ENCODE assay signal across 16 mouse cellular contexts in genomic region chr1:125488915-125489730, GRCm38 (mm10). TPM values are rescaled to one million over a fixed set of nuclear protein-coding genes. Genes with fewer than 3 reads are reported as not detected.
DNase-seq lines count a peak whose midpoint lies in the region; ATAC-seq and TF ChIP-seq lines count a peak whose summit lies in the region.
"Had no signal": no experiment of that assay in that cellular context is flagged by ENCODE, and none has a peak within 500 bp of the region (broad histone marks: within the 10 kb centered on the region; RNA-seq: fewer than 3 reads in every experiment).

No protein-coding gene starts in this region.

- H3K4me2 ChIP-seq in heart, embryonic 15.5 days = no peak overlapping the region

- no peaks in the 10 kb centered on the region for H3K36me3 ChIP-seq in heart, embryonic 15.5 days
- no peaks in the 10 kb centered on the region for H3K36me3 ChIP-seq in testis, adult 2 months (ENCODE audit: control insufficient read depth, insufficient read depth, low read length)

- WGBS in heart, embryonic 15.5 days = 51% methylated on average over 5 of the region's 5 CpGs

- no peak for TF ChIP-seq POLR2A in testis, adult 2 months (IDR thresholded peaks at IDR 0.05; ENCODE audit: control insufficient read depth, low read depth, low read length)

- H3K4me1 ChIP-seq in heart, embryonic 15.5 days (replicated peaks) = peaks cover 19% of the 10 kb centered on the region
- H3K4me1 ChIP-seq in testis, adult 2 months (ENCODE audit: control insufficient read depth, insufficient read depth, low read length) = peaks cover 5% of the 10 kb centered on the region

- intact Hi-C loops in left cerebral cortex, adult 2 months (cut with DNase I) = no loop called here

- H3K27ac ChIP-seq in heart, embryonic 15.5 days = peak overlapping the region; percentile 49; the same call in 1 of the 2 replicates
- peak overlapping the region; percentile 23 for H3K27ac ChIP-seq in testis, adult 2 months (ENCODE audit: control insufficient read depth, insufficient read depth, low read depth, low read length)
- H3K27ac ChIP-seq in left cerebral cortex, adult 2 months = no peak overlapping the region

- H3K27me3 ChIP-seq in heart, embryonic 15.5 days = no peaks in the 10 kb centered on the region
- no peaks in the 10 kb centered on the region for H3K27me3 ChIP-seq in testis, adult 2 months (ENCODE audit: control insufficient read depth, insufficient read depth, low read length)

- no peak overlapping the region for H3K4me3 ChIP-seq in heart, embryonic 15.5 days
- H3K4me3 ChIP-seq in testis, adult 2 months (ENCODE audit: control insufficient read depth, low read depth, low read length) = peak overlapping the region; percentile 3; the same call in 1 of the 2 replicates
- H3K4me3 ChIP-seq in left cerebral cortex, adult 2 months = no peak overlapping the region

- DNase-seq in heart, adult 18-20 months = no peak
- DNase-seq in testis, postnatal 10 days (ENCODE audit: low spot score) = no peak
- DNase-seq in kidney, postnatal 4 days = peak; percentile 6 to 19
- no peak for DNase-seq in layer of hippocampus, postnatal 14 days (ENCODE audit: low spot score in 2 of 2)
- DNase-seq in left cerebral cortex, adult 2 months (ENCODE audit: extremely low spot score in 1 of 2, low spot score in 2 of 2) = no peak
- DNase-seq in layer of hippocampus, postnatal 36 days = no peak
- DNase-seq: adrenal gland, postnatal 36 days; cerebellum, adult 18-20 months; gastrocnemius, postnatal 25 days; lung, postnatal 14 days; thymus, postnatal 25 days had no signal

- no peak overlapping the region for H3K9ac ChIP-seq in heart, embryonic 15.5 days

- no peak for ATAC-seq in heart, embryonic 15.5 days (replicated peaks; ENCODE audit: insufficient number of reproducible peaks, insufficient read depth, low FRiP score, low read depth)
- ATAC-seq: CD4-positive, CD25-positive, alpha-beta regulatory T cell, adult 4 months; forebrain, embryonic 14.5 days; hindbrain, embryonic 16.5 days had no signal

- H3K9me3 ChIP-seq in heart, embryonic 15.5 days (replicated peaks) = no peaks in the 10 kb centered on the region

- no peak for TF ChIP-seq CTCF in testis, adult 2 months (IDR thresholded peaks at IDR 0.05; ENCODE audit: control insufficient read depth, insufficient read depth, insufficient replicate concordance, low read depth, low read length)
- no peak for TF ChIP-seq CTCF in left cerebral cortex, adult 2 months (IDR thresholded peaks at IDR 0.05)

RNA-seq across cellular contexts. Expression of gene Actr3, which starts 53.6 kb away (rescaled TPM):
- polyA plus RNA-seq in heart, embryonic 15.5 days (2015; fragmentation: Nextera tagmentation; extraction: Ambion mirVana) = 267 and 292 TPM in 2 replicates
- total RNA-seq in heart, adult 18-20 months (2021) = 100 to 1,000 TPM; 106 to 107 TPM
- 12.1 and 13.3 TPM in 2 replicates for polyA plus RNA-seq in testis, adult 2 months (2012; rRNA removed)
- 100 to 1,000 TPM; 296 to 311 TPM for total RNA-seq in layer of hippocampus, postnatal 14 days (2021)
- total RNA-seq in left cerebral cortex, adult 2 months (2021) = 100 to 1,000 TPM; 228 to 240 TPM
- 100 to 1,000 TPM; 343 to 347 TPM for total RNA-seq in layer of hippocampus, postnatal 36 days (2021)

Comparison
In these comparisons a context has a peak if more than half of its experiments do, and no peak if none do; other contexts are left out.
1. DNase-seq: peak in kidney, postnatal 4 days (2 of 2); none in heart, adult 18-20 months (0 of 2), testis, postnatal 10 days (single experiment), layer of hippocampus, postnatal 14 days (0 of 2), left cerebral cortex, adult 2 months (0 of 2) and layer of hippocampus, postnatal 36 days (0 of 2).